Comparison of ENCODE assay signal across 8 mouse cellular contexts in the genomic region with DNA sequence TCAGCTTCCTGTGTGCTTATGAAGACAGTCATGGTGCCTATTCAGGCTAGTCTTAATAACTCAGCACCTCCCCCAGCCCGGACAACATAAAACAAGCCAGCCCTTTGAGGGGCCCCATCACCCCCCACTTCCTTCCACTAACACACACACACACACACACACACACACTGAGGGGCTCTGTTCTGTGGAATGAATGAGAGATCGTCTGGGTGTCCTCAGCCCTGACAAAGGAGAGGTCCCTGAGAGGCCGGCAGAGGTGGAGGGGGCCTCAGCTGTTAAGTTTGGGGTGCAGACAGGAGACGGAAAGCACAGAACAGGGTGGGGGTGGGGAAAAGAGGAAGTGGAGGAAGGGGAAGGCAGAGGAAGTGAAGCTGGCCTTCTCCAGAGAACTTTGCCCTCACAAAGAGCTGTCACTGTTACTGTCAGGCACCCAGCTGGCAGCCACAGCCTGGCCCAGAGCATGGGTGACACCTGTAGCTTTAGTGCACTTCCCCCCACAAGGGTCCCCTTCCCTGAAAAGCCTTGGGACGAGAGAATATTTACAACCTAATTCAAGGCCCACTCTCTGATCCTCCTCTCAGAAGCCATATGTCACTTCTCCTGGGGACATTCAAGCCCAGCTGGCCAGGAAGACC. TPM values are rescaled to one million over a fixed set of nuclear protein-coding genes. Genes with fewer than 3 reads are reported as not detected.
DNase-seq lines count a peak whose midpoint lies in the region; ATAC-seq and TF ChIP-seq lines count a peak whose summit lies in the region.

No protein-coding gene starts in this region.

- H3K27me3 ChIP-seq in forebrain, embryonic 10.5 days (ENCODE audit: poor library complexity, severe bottlenecking) = no peaks in the 10 kb centered on the region
- no peaks in the 10 kb centered on the region for H3K27me3 ChIP-seq in intestine, embryonic 16.5 days (replicated peaks; ENCODE audit: control insufficient read depth, insufficient read depth, low read length)
- no peaks in the 10 kb centered on the region for H3K27me3 ChIP-seq in lung, embryonic 14.5 days (ENCODE audit: insufficient read depth, low read length)
- H3K27me3 ChIP-seq in small intestine, adult 2 months (ENCODE audit: control insufficient read depth, insufficient read depth, low read length) = no peaks in the 10 kb centered on the region

- peaks cover 52% of the 10 kb centered on the region for H3K4me1 ChIP-seq in forebrain, embryonic 10.5 days
- peaks cover 52% of the 10 kb centered on the region for H3K4me1 ChIP-seq in intestine, embryonic 16.5 days (ENCODE audit: control insufficient read depth, insufficient read depth, low read length)
- peaks cover 32% of the 10 kb centered on the region for H3K4me1 ChIP-seq in lung, embryonic 14.5 days (ENCODE audit: insufficient read depth)
- H3K4me1 ChIP-seq in small intestine, adult 2 months (ENCODE audit: control insufficient read depth, insufficient read depth, insufficient read length, low read length) = peaks cover 43% of the 10 kb centered on the region; the same call in 1 of the 2 replicates

- no peak overlapping the region for H3K4me3 ChIP-seq in layer of hippocampus, adult 2 months
- H3K4me3 ChIP-seq in forebrain, embryonic 10.5 days = peak overlapping the region; percentile 8; the same call in 1 of the 2 replicates
- H3K4me3 ChIP-seq in intestine, embryonic 16.5 days (ENCODE audit: low read length) = peak overlapping the region; percentile 83
- no peak overlapping the region for H3K4me3 ChIP-seq in lung, embryonic 14.5 days (ENCODE audit: low read depth, low read length)
- peak overlapping the region; percentile 47 for H3K4me3 ChIP-seq in small intestine, adult 2 months (ENCODE audit: low read depth, low read length)

- peaks cover 20% of the 10 kb centered on the region for H3K36me3 ChIP-seq in forebrain, embryonic 10.5 days (replicated peaks)
- peaks cover 8% of the 10 kb centered on the region for H3K36me3 ChIP-seq in intestine, embryonic 16.5 days (ENCODE audit: control insufficient read depth, insufficient read depth, low read length)
- H3K36me3 ChIP-seq in lung, embryonic 14.5 days (ENCODE audit: insufficient read depth) = peaks cover 16% of the 10 kb centered on the region
- peaks cover 24% of the 10 kb centered on the region for H3K36me3 ChIP-seq in small intestine, adult 2 months (ENCODE audit: control insufficient read depth, insufficient read depth, low read length)

- H3K27ac ChIP-seq in layer of hippocampus, adult 2 months = peak overlapping the region; percentile 100
- peak overlapping the region; percentile 100 for H3K27ac ChIP-seq in forebrain, embryonic 10.5 days
- peak overlapping the region; percentile 100 for H3K27ac ChIP-seq in intestine, embryonic 16.5 days (ENCODE audit: low read length)
- H3K27ac ChIP-seq in lung, embryonic 14.5 days (ENCODE audit: low read depth) = peak overlapping the region; percentile 100
- peak overlapping the region; percentile 99 for H3K27ac ChIP-seq in small intestine, adult 2 months (ENCODE audit: insufficient read depth, low read depth, low read length)

- H3K9ac ChIP-seq in intestine, embryonic 16.5 days (ENCODE audit: low read depth, low read length) = peak overlapping the region; percentile 64
- H3K9ac ChIP-seq in lung, embryonic 14.5 days = peak overlapping the region; percentile 38

- 52% methylated on average over 5 of the region's 5 CpGs for WGBS in forebrain, embryonic 10.5 days
- WGBS in intestine, embryonic 16.5 days = 11% methylated on average over 5 of the region's 5 CpGs
- 16% methylated on average over 5 of the region's 5 CpGs for WGBS in lung, embryonic 14.5 days
- WGBS in small intestine, adult 2 months = 9% methylated on average over 5 of the region's 5 CpGs

- H3K9me3 ChIP-seq in forebrain, embryonic 10.5 days = no peaks in the 10 kb centered on the region
- H3K9me3 ChIP-seq in intestine, embryonic 16.5 days (ENCODE audit: control insufficient read depth, low read length) = no peaks in the 10 kb centered on the region
- no peaks in the 10 kb centered on the region for H3K9me3 ChIP-seq in lung, embryonic 14.5 days (ENCODE audit: low read depth, low read length)

- H3K4me2 ChIP-seq in intestine, embryonic 16.5 days (ENCODE audit: low read depth, low read length) = peak overlapping the region; percentile 87
- H3K4me2 ChIP-seq in lung, embryonic 14.5 days = peak overlapping the region; percentile 91

- peak; percentile 70 for TF ChIP-seq POLR2A in small intestine, adult 2 months (IDR thresholded peaks at IDR 0.05; ENCODE audit: low read depth, low read length)

- ATAC-seq in intestine, embryonic 16.5 days = peak; percentile 24
- ATAC-seq in lung, embryonic 14.5 days (ENCODE audit: insufficient read depth) = no peak

- no peak for DNase-seq in layer of hippocampus, adult 2 months (ENCODE audit: low spot score in 2 of 2)
- DNase-seq in layer of hippocampus, postnatal 10 days (ENCODE audit: low spot score in 2 of 2) = no peak
- no peak for DNase-seq in forebrain, embryonic 10.5 days (ENCODE audit: extremely low spot score, low spot score)
- DNase-seq in lung, embryonic 14.5 days = no peak
- DNase-seq in layer of hippocampus, adult 11-12 months (ENCODE audit: low spot score) = no peak
- no peak for DNase-seq in gastrocnemius, postnatal 25 days

- TF ChIP-seq CTCF in layer of hippocampus, adult 2 months (conservative IDR thresholded peaks at IDR 0.05) = no peak
- TF ChIP-seq CTCF in lung, embryonic 14.5 days (IDR thresholded peaks at IDR 0.05; ENCODE audit: low read depth) = no peak
- TF ChIP-seq CTCF in small intestine, adult 2 months (IDR thresholded peaks at IDR 0.05; ENCODE audit: extremely low read depth, insufficient read length, insufficient replicate concordance, low read depth, low read length) = no peak

RNA-seq across cellular contexts. Expression of a gene that starts 2.5 kb away (rescaled TPM):
- 1,000 to 10,000 TPM; 3,149 to 3,251 TPM for total RNA-seq in layer of hippocampus, adult 2 months (2021)
- total RNA-seq in layer of hippocampus, postnatal 10 days (2021) = 1,000 to 10,000 TPM; 4,137 to 4,167 TPM
- 12,867 and 12,868 TPM in 2 replicates for polyA plus RNA-seq in forebrain, embryonic 10.5 days (2016; fragmentation: Nextera tagmentation; extraction: Ambion mirVana)
- 14,111 and 16,287 TPM in 2 replicates for polyA plus RNA-seq in intestine, embryonic 16.5 days (2015; fragmentation: Nextera tagmentation; extraction: Ambion mirVana)
- 16,801 and 17,929 TPM in 2 replicates for polyA plus RNA-seq in lung, embryonic 14.5 days (2014; fragmentation: Nextera tagmentation; extraction: Ambion mirVana)
- polyA plus RNA-seq in small intestine, adult 2 months (2012; rRNA removed) = 4,701 and 11,894 TPM in 2 replicates
- total RNA-seq in gastrocnemius, postnatal 25 days (2021) = 100 to 1,000 TPM; 487 to 619 TPM

RNA-seq across cellular contexts. Expression of a gene that starts 13.8 kb away (rescaled TPM):
- total RNA-seq in layer of hippocampus, adult 2 months (2021) = 10 to 100 TPM; 36.7 to 39.9 TPM
- total RNA-seq in layer of hippocampus, postnatal 10 days (2021) = 10 to 100 TPM; 38.5 to 40.1 TPM
- 24.2 and 25.1 TPM in 2 replicates for polyA plus RNA-seq in forebrain, embryonic 10.5 days (2016; fragmentation: Nextera tagmentation; extraction: Ambion mirVana)
- polyA plus RNA-seq in intestine, embryonic 16.5 days (2015; fragmentation: Nextera tagmentation; extraction: Ambion mirVana) = 7.7 and 10.3 TPM in 2 replicates
- polyA plus RNA-seq in lung, embryonic 14.5 days (2014; fragmentation: Nextera tagmentation; extraction: Ambion mirVana) = 11.2 and 11.8 TPM in 2 replicates
- 17.0 and 28.4 TPM in 2 replicates for polyA plus RNA-seq in small intestine, adult 2 months (2012; rRNA removed)
- total RNA-seq in gastrocnemius, postnatal 25 days (2021) = 1 to 10 TPM; 5.6 to 6.8 TPM

RNA-seq across cellular contexts. Expression of a gene that starts 51.1 kb away (rescaled TPM):
- total RNA-seq in layer of hippocampus, adult 2 months (2021) = 100 to 1,000 TPM; 172 to 173 TPM
- total RNA-seq in layer of hippocampus, postnatal 10 days (2021) = 100 to 1,000 TPM; 420 to 424 TPM
- 676 and 689 TPM in 2 replicates for polyA plus RNA-seq in forebrain, embryonic 10.5 days (2016; fragmentation: Nextera tagmentation; extraction: Ambion mirVana)
- 120 and 129 TPM in 2 replicates for polyA plus RNA-seq in intestine, embryonic 16.5 days (2015; fragmentation: Nextera tagmentation; extraction: Ambion mirVana)
- polyA plus RNA-seq in lung, embryonic 14.5 days (2014; fragmentation: Nextera tagmentation; extraction: Ambion mirVana) = 331 and 347 TPM in 2 replicates
- polyA plus RNA-seq in small intestine, adult 2 months (2012; rRNA removed) = 12.3 and 15.0 TPM in 2 replicates
- total RNA-seq in gastrocnemius, postnatal 25 days (2021) = 10 to 100 TPM; 13.4 to 17.6 TPM

Comparison
In these comparisons a context has a peak if more than half of its experiments do, and no peak if none do; other contexts are left out.
1. H3K4me3 ChIP-seq: peak in forebrain, embryonic 10.5 days (single experiment), intestine, embryonic 16.5 days (single experiment) and small intestine, adult 2 months (single experiment); none in layer of hippocampus, adult 2 months (single experiment) and lung, embryonic 14.5 days (single experiment).
2. Peak in every context shown above with its lines, with median percentiles within 50 percentile points of each other: H3K27ac ChIP-seq.